Mouse (Mus musculus): Measurements from ENCODE around the gene Gria1. TPM values are rescaled to one million over a fixed set of nuclear protein-coding genes. Genes with fewer than 3 reads are reported as not detected.

Gene Gria1
- polyA plus RNA-seq, 1 experiment, result not detected

GRCm38 (mm10) chr11:57160076-57160475 is 148.9 kb downstream of the Gria1 start:
- Histone ChIP-seq H3K27ac (ENCODE audit: control insufficient read depth, insufficient read depth, low read depth, low read length, poor library complexity) (no peak overlapping the region), H3K4me3 (replicated peaks; ENCODE audit: control insufficient read depth, low read depth, low read length) (no peak overlapping the region), H3K4me1 (ENCODE audit: control insufficient read depth, insufficient read depth, low read length) (no peaks in the 10 kb centered on the region)
- no peak for TF ChIP-seq POLR2A (IDR thresholded peaks at IDR 0.05; ENCODE audit: borderline replicate concordance, control insufficient read depth, low read depth, low read length)
- no peak for TF ChIP-seq CTCF (IDR thresholded peaks at IDR 0.05; ENCODE audit: control insufficient read depth, insufficient read depth, low read length)
- WGBS, result 91% methylated on average over 8 of the region's 8 CpGs

- TF ChIP-seq POLR2A (IDR thresholded peaks at IDR 0.05; ENCODE audit: borderline replicate concordance, control insufficient read depth, low read depth, low read length), result no peak
- no peak for TF ChIP-seq CTCF (IDR thresholded peaks at IDR 0.05; ENCODE audit: control insufficient read depth, insufficient read depth, low read length)
- no peak overlapping the region for H3K27ac ChIP-seq (ENCODE audit: control insufficient read depth, insufficient read depth, low read depth, low read length, poor library complexity)
- H3K4me3 ChIP-seq (replicated peaks; ENCODE audit: control insufficient read depth, low read depth, low read length), result no peak overlapping the region
- 76% methylated on average over 6 of the region's 6 CpGs for WGBS
- no peaks in the 10 kb centered on the region for H3K4me1 ChIP-seq (ENCODE audit: control insufficient read depth, insufficient read depth, low read length)
These were observed 151.7 kb downstream of the Gria1 start for GRCm38 (mm10) chr11:57162931-57163330.

GRCm38 (mm10) chr11:57170058-57170457 is 158.9 kb downstream of the Gria1 start:
- H3K4me3 ChIP-seq (replicated peaks; ENCODE audit: control insufficient read depth, low read depth, low read length), result no peak overlapping the region
- 73% methylated on average over 6 of the region's 6 CpGs for WGBS
- H3K27ac ChIP-seq (ENCODE audit: control insufficient read depth, insufficient read depth, low read depth, low read length, poor library complexity), result no peak overlapping the region
- TF ChIP-seq CTCF (IDR thresholded peaks at IDR 0.05; ENCODE audit: control insufficient read depth, insufficient read depth, low read length) (no peak), POLR2A (IDR thresholded peaks at IDR 0.05; ENCODE audit: borderline replicate concordance, control insufficient read depth, low read depth, low read length) (no peak)
- no peaks in the 10 kb centered on the region for H3K4me1 ChIP-seq (ENCODE audit: control insufficient read depth, insufficient read depth, low read length)

- H3K27ac ChIP-seq (ENCODE audit: control insufficient read depth, insufficient read depth, low read depth, low read length, poor library complexity), result no peak overlapping the region
- 44% methylated on average over 5 of the region's 5 CpGs for WGBS
- no peak for TF ChIP-seq POLR2A (IDR thresholded peaks at IDR 0.05; ENCODE audit: borderline replicate concordance, control insufficient read depth, low read depth, low read length)
These were observed 163.0 kb downstream of the Gria1 start for GRCm38 (mm10) chr11:57174165-57174564.

GRCm38 (mm10) chr11:57176552-57176951 is 165.4 kb downstream of the Gria1 start:
- no peaks in the 10 kb centered on the region for H3K4me1 ChIP-seq (ENCODE audit: control insufficient read depth, insufficient read depth, low read length)
- TF ChIP-seq POLR2A (IDR thresholded peaks at IDR 0.05; ENCODE audit: borderline replicate concordance, control insufficient read depth, low read depth, low read length) (no peak), CTCF (IDR thresholded peaks at IDR 0.05; ENCODE audit: control insufficient read depth, insufficient read depth, low read length) (no peak)
- no peak overlapping the region for H3K27ac ChIP-seq (ENCODE audit: control insufficient read depth, insufficient read depth, low read depth, low read length, poor library complexity)
- 56% methylated on average over 3 of the region's 3 CpGs for WGBS
- H3K4me3 ChIP-seq (replicated peaks; ENCODE audit: control insufficient read depth, low read depth, low read length), result no peak overlapping the region

More at GRCm38 (mm10) chr11:57174165-57174564, 163.0 kb downstream of the Gria1 start:
- no peaks in the 10 kb centered on the region for H3K4me1 ChIP-seq (ENCODE audit: control insufficient read depth, insufficient read depth, low read length)
- H3K4me3 ChIP-seq (replicated peaks; ENCODE audit: control insufficient read depth, low read depth, low read length), result no peak overlapping the region

- Histone ChIP-seq H3K4me3 (replicated peaks; ENCODE audit: control insufficient read depth, low read depth, low read length) (no peak overlapping the region), H3K27ac (ENCODE audit: control insufficient read depth, insufficient read depth, low read depth, low read length, poor library complexity) (no peak overlapping the region), H3K4me1 (ENCODE audit: control insufficient read depth, insufficient read depth, low read length) (no peaks in the 10 kb centered on the region)
- 73% methylated on average over 4 of the region's 4 CpGs for WGBS
- TF ChIP-seq POLR2A (IDR thresholded peaks at IDR 0.05; ENCODE audit: borderline replicate concordance, control insufficient read depth, low read depth, low read length) (no peak), CTCF (IDR thresholded peaks at IDR 0.05; ENCODE audit: control insufficient read depth, insufficient read depth, low read length) (no peak)
These were observed 173.0 kb downstream of the Gria1 start for GRCm38 (mm10) chr11:57184216-57184615.

- Histone ChIP-seq H3K4me1 (ENCODE audit: control insufficient read depth, insufficient read depth, low read length) (no peaks in the 10 kb centered on the region), H3K27ac (ENCODE audit: control insufficient read depth, insufficient read depth, low read depth, low read length, poor library complexity) (no peak overlapping the region), H3K4me3 (replicated peaks; ENCODE audit: control insufficient read depth, low read depth, low read length) (no peak overlapping the region)
- TF ChIP-seq POLR2A (IDR thresholded peaks at IDR 0.05; ENCODE audit: borderline replicate concordance, control insufficient read depth, low read depth, low read length), result no peak
- TF ChIP-seq CTCF (IDR thresholded peaks at IDR 0.05; ENCODE audit: control insufficient read depth, insufficient read depth, low read length), result no peak
These were observed 173.9 kb downstream of the Gria1 start for GRCm38 (mm10) chr11:57185110-57185509.

- 79% methylated on average over 8 of the region's 8 CpGs for WGBS
- H3K4me3 ChIP-seq (replicated peaks; ENCODE audit: control insufficient read depth, low read depth, low read length), result no peak overlapping the region
- TF ChIP-seq POLR2A (IDR thresholded peaks at IDR 0.05; ENCODE audit: borderline replicate concordance, control insufficient read depth, low read depth, low read length) (no peak), CTCF (IDR thresholded peaks at IDR 0.05; ENCODE audit: control insufficient read depth, insufficient read depth, low read length) (no peak)
- H3K4me1 ChIP-seq (ENCODE audit: control insufficient read depth, insufficient read depth, low read length), result no peaks in the 10 kb centered on the region
- H3K27ac ChIP-seq (ENCODE audit: control insufficient read depth, insufficient read depth, low read depth, low read length, poor library complexity), result no peak overlapping the region
These were observed 178.2 kb downstream of the Gria1 start for GRCm38 (mm10) chr11:57189391-57189790.

- 74% methylated on average over 5 of the region's 5 CpGs for WGBS
- Histone ChIP-seq H3K27ac (ENCODE audit: control insufficient read depth, insufficient read depth, low read depth, low read length, poor library complexity) (no peak overlapping the region), H3K4me1 (ENCODE audit: control insufficient read depth, insufficient read depth, low read length) (no peaks in the 10 kb centered on the region), H3K4me3 (replicated peaks; ENCODE audit: control insufficient read depth, low read depth, low read length) (no peak overlapping the region)
- TF ChIP-seq POLR2A (IDR thresholded peaks at IDR 0.05; ENCODE audit: borderline replicate concordance, control insufficient read depth, low read depth, low read length) (no peak), CTCF (IDR thresholded peaks at IDR 0.05; ENCODE audit: control insufficient read depth, insufficient read depth, low read length) (no peak)
These were observed 183.6 kb downstream of the Gria1 start for GRCm38 (mm10) chr11:57194746-57195145.

Measured in bone marrow, adult 2 months (tissue).